Mouse (Mus musculus) bone marrow, adult 2 months (tissue): Measurements from ENCODE around the gene Prkci.

ENCODE experiments used
- CTCF ChIP-seq: fragments of 200-500 bp; IDR thresholded peaks from 2 replicates; pipeline ENCODE4 v1.5.1; 2011; ENCODE audit warnings: low read length, control low read depth; ENCODE audit not compliant: control insufficient read depth, insufficient read depth
- POLR2A ChIP-seq: fragments of 200-500 bp; IDR thresholded peaks from 2 replicates; pipeline ENCODE4 v1.6.1; 2011; ENCODE audit warnings: low read depth, mild to moderate bottlenecking, control low read depth, low read length, borderline replicate concordance; ENCODE audit not compliant: control insufficient read depth

DNA sequence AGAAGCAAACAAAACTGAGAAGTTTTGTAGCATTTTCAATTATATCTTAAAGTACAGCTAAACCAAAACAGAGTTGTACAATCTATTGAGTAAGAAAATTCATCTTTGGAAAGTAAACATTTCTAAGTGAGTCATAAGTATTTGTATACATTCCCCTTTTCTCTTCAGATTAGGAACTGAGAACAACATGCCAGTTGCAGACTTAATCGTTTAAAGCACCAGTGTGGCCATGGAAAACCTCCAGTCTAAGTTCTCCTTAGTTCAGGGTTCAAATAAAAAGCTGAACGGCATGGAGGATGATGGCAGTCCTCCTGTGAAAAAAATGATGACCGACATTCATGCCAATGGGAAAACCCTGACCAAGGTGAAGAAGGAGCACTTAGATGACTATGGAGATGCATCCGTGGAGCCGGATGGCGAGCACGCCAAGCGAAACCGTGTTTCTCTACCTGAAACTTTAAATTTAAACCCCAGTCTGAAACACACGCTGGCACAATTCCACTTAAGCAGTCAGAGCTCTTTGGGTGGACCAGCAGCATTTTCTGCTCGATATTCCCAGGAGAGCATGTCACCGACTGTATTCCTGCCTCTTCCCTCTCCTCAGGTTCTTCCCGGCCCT, 101.7 kb downstream of the Prkci start:
- TF ChIP-seq CTCF (no peak), POLR2A (no peak)
